Mouse (Mus musculus) kidney, postnatal 0 days (tissue): ENCODE results near the gene Rps6ka5. TPM values are rescaled to one million over a fixed set of nuclear protein-coding genes. Genes with fewer than 3 reads are reported as not detected.

ENCODE experiments used
- ATAC-seq: fragments of 200-750 bp; cut with Nextera tagmentation; replicated peaks from 2 replicates; pipeline ENCODE4 v1.8.0; 2017; ENCODE audit warnings: low read depth, moderate number of reproducible peaks, moderate TSS enrichment, moderate library complexity; ENCODE audit not compliant: low FRiP score
- DNase-seq: peaks from one replicate; pipeline ENCODE4 v3.0.0-alpha.2; 2016; ENCODE audit warnings: low spot score
- H3K27ac ChIP-seq: fragments of 300-500 bp; sonication (generic); 2 replicates; pipeline ENCODE4 v1.5.1; 2014; ENCODE audit warnings: mild to moderate bottlenecking
- H3K27me3 ChIP-seq: fragments of 300-500 bp; sonication (generic); 2 replicates; pipeline ENCODE4 v1.6.1; 2014; ENCODE audit warnings: low read length, mixed read lengths; ENCODE audit not compliant: insufficient read depth
- H3K36me3 ChIP-seq: fragments of 300-500 bp; sonication (generic); 2 replicates; pipeline ENCODE4 v1.6.1; 2014; ENCODE audit warnings: low read length, mixed read lengths; ENCODE audit not compliant: insufficient read depth
- H3K4me1 ChIP-seq: fragments of 300-500 bp; sonication (generic); replicated peaks from 2 replicates; pipeline ENCODE4 v1.6.1; 2014; ENCODE audit warnings: antibody characterized with exemption, low read length, mixed read lengths; ENCODE audit not compliant: insufficient read depth
- H3K4me2 ChIP-seq: fragments of 300-500 bp; sonication (generic); 2 replicates; pipeline ENCODE4 v1.6.1; 2014; ENCODE audit warnings: mild to moderate bottlenecking, low read length, moderate library complexity, mixed read lengths
- H3K4me3 ChIP-seq: fragments of 300-500 bp; sonication (generic); replicated peaks from 2 replicates; pipeline ENCODE4 v1.5.1; 2014; ENCODE audit warnings: low read depth, low read length
- H3K9ac ChIP-seq: fragments of 300-500 bp; sonication (generic); 2 replicates; pipeline ENCODE4 v1.6.1; 2014; ENCODE audit warnings: low read depth, low read length
- H3K9me3 ChIP-seq: fragments of 300-500 bp; sonication (generic); replicated peaks from 2 replicates; pipeline ENCODE4 v1.6.1; 2016; ENCODE audit warnings: low read length, inconsistent platforms, mixed read lengths
- CTCF ChIP-seq: IDR thresholded peaks from 2 replicates; pipeline ENCODE4 v1.5.1; 2016; ENCODE audit warnings: antibody characterized with exemption, low read depth, mild to moderate bottlenecking, moderate library complexity
- WGBS: fragments of 180-500 bp; shearing (Covaris S2); extraction: QIAGEN DNeasy Blood & Tissue Kit; methylation state at CpG from one replicate; pipeline ENCODE4 v1.1.7; 2014; 5-methylcytosine and 5-hydroxymethylcytosine counted together
- polyA plus RNA-seq: library from polyadenylated mRNA; unstranded; fragments of >200 nt; fragmentation: Nextera tagmentation; extraction: Ambion mirVana; gene quantifications from 2 replicates; pipeline ENCODE4 v1.2.1, GENCODE M21; 2015

The Rps6ka5 gene
- polyA plus RNA-seq, 1 experiment from 2014 or later: 3.8 TPM

GRCm38 (mm10) chr12:100687001-100687400 lies 39.8 kb downstream of the Rps6ka5 start:
- H3K9me3 ChIP-seq: no peaks in the 10 kb centered on the region

GRCm38 (mm10) chr12:100681752-100682151 lies 45.0 kb downstream of the Rps6ka5 start:
- 80% methylated on average over 7 of the region's 7 CpGs for WGBS

More at GRCm38 (mm10) chr12:100687001-100687400, 39.8 kb downstream of the Rps6ka5 start:
- Histone ChIP-seq H3K27me3 (no peaks in the 10 kb centered on the region), H3K4me3 (no peak overlapping the region), H3K9ac (no peak overlapping the region), H3K36me3 (no peaks in the 10 kb centered on the region), H3K27ac (no peak overlapping the region), H3K4me1 (no peaks in the 10 kb centered on the region), H3K4me2 (no peak overlapping the region)
- TF ChIP-seq CTCF: no peak
- ATAC-seq: no peak
- 82% methylated on average over 2 of the region's 2 CpGs for WGBS
- DNase-seq: no peak

GRCm38 (mm10) chr12:100681241-100681640 lies 45.5 kb downstream of the Rps6ka5 start:
- no peaks in the 10 kb centered on the region for H3K36me3 ChIP-seq
- no peak for DNase-seq
- H3K27me3 ChIP-seq: no peaks in the 10 kb centered on the region
- no peak for TF ChIP-seq CTCF
- H3K4me1 ChIP-seq: no peaks in the 10 kb centered on the region
- no peak overlapping the region for H3K9ac ChIP-seq
- ATAC-seq: no peak
- no peak overlapping the region for H3K4me3 ChIP-seq
- WGBS: 58% methylated on average over 1 of the region's 1 CpGs
- no peak overlapping the region for H3K27ac ChIP-seq
- no peak overlapping the region for H3K4me2 ChIP-seq
- H3K9me3 ChIP-seq: no peaks in the 10 kb centered on the region

More at GRCm38 (mm10) chr12:100681752-100682151, 45.0 kb downstream of the Rps6ka5 start:
- DNase-seq (no peak), ATAC-seq (no peak)
- H3K36me3 ChIP-seq: no peaks in the 10 kb centered on the region
- H3K27me3 ChIP-seq: no peaks in the 10 kb centered on the region
- no peak overlapping the region for H3K9ac ChIP-seq
- H3K4me3 ChIP-seq: no peak overlapping the region
- H3K4me2 ChIP-seq: no peak overlapping the region
- no peaks in the 10 kb centered on the region for H3K4me1 ChIP-seq
- H3K27ac ChIP-seq: no peak overlapping the region
- no peaks in the 10 kb centered on the region for H3K9me3 ChIP-seq
- no peak for TF ChIP-seq CTCF

- no peak for ATAC-seq
- Histone ChIP-seq H3K9ac (no peak overlapping the region), H3K4me1 (no peaks in the 10 kb centered on the region), H3K27me3 (no peaks in the 10 kb centered on the region), H3K36me3 (no peaks in the 10 kb centered on the region), H3K4me2 (no peak overlapping the region), H3K9me3 (no peaks in the 10 kb centered on the region), H3K27ac (no peak overlapping the region), H3K4me3 (no peak overlapping the region)
- 75% methylated on average over 5 of the region's 5 CpGs for WGBS
- TF ChIP-seq CTCF: no peak
- no peak for DNase-seq
Observed at GRCm38 (mm10) chr12:100680676-100681075, 46.1 kb downstream of the Rps6ka5 start.

GRCm38 (mm10) chr12:100670647-100671199 lies 56.1 kb downstream of the Rps6ka5 start:
- H3K9me3 ChIP-seq: no peaks in the 10 kb centered on the region
- no peak overlapping the region for H3K4me2 ChIP-seq
- no peak for DNase-seq
- no peaks in the 10 kb centered on the region for H3K36me3 ChIP-seq
- no peak for ATAC-seq
- H3K9ac ChIP-seq: no peak overlapping the region
- no peaks in the 10 kb centered on the region for H3K27me3 ChIP-seq
- no peak for TF ChIP-seq CTCF
- WGBS: 87% methylated on average over 2 of the region's 2 CpGs
- H3K4me1 ChIP-seq: no peaks in the 10 kb centered on the region
- no peak overlapping the region for H3K27ac ChIP-seq
- no peak overlapping the region for H3K4me3 ChIP-seq

- 87% methylated on average over 4 of the region's 4 CpGs for WGBS
- ATAC-seq (no peak), DNase-seq (no peak)
- no peak overlapping the region for H3K4me3 ChIP-seq
- no peaks in the 10 kb centered on the region for H3K9me3 ChIP-seq
- H3K9ac ChIP-seq: no peak overlapping the region
- no peaks in the 10 kb centered on the region for H3K27me3 ChIP-seq
- no peaks in the 10 kb centered on the region for H3K36me3 ChIP-seq
- no peak for TF ChIP-seq CTCF
- H3K27ac ChIP-seq: no peak overlapping the region
- no peak overlapping the region for H3K4me2 ChIP-seq
- no peaks in the 10 kb centered on the region for H3K4me1 ChIP-seq
Observed at GRCm38 (mm10) chr12:100665294-100665693, 61.5 kb downstream of the Rps6ka5 start.

GRCm38 (mm10) chr12:100660076-100660475 lies 66.7 kb downstream of the Rps6ka5 start:
- no peak overlapping the region for H3K4me3 ChIP-seq
- ATAC-seq: no peak
- 86% methylated on average over 2 of the region's 2 CpGs for WGBS
- H3K4me1 ChIP-seq: no peaks in the 10 kb centered on the region
- no peak overlapping the region for H3K4me2 ChIP-seq
- no peak for DNase-seq
- TF ChIP-seq CTCF: no peak
- no peak overlapping the region for H3K9ac ChIP-seq
- no peak overlapping the region for H3K27ac ChIP-seq
- H3K9me3 ChIP-seq: no peaks in the 10 kb centered on the region
- H3K36me3 ChIP-seq: no peaks in the 10 kb centered on the region
- H3K27me3 ChIP-seq: no peaks in the 10 kb centered on the region
